Mouse (Mus musculus) myocyte (in vitro differentiated cells): Measurements from ENCODE around the gene Obp2b. TPM values are rescaled to one million over a fixed set of nuclear protein-coding genes. Genes with fewer than 3 reads are reported as not detected.
A peak's percentile ranks its signal among the peaks of the same experiment; 100 is the strongest.

Source experiments
- H3K27me3 ChIP-seq: one replicate; pipeline ENCODE4 v1.6.1; 2011; ENCODE audit not compliant: control insufficient read depth, insufficient read depth, insufficient read length
- H3K36me3 ChIP-seq: one replicate; pipeline ENCODE4 v1.6.1; 2011; ENCODE audit not compliant: control insufficient read depth, insufficient read depth
- H3K4me2 ChIP-seq: one replicate; pipeline ENCODE4 v1.6.1; 2011; ENCODE audit warnings: low read depth, control low read depth
- H3K4me3 ChIP-seq: one replicate; pipeline ENCODE4 v1.5.1; 2011; ENCODE audit warnings: mild to moderate bottlenecking, control low read depth, moderate library complexity
- H3K79me2 ChIP-seq: one replicate; pipeline ENCODE4 v1.6.1; 2011; ENCODE audit not compliant: control insufficient read depth, insufficient read depth
- H3ac ChIP-seq: one replicate; pipeline ENCODE4 v1.6.1; 2011; ENCODE audit not compliant: control insufficient read depth, insufficient read length
- CEBPB ChIP-seq: IDR thresholded peaks from 2 replicates; pipeline ENCODE4 v1.6.1; 2011; ENCODE audit warnings: mild to moderate bottlenecking, moderate library complexity; ENCODE audit not compliant: poor library complexity, insufficient read depth, severe bottlenecking
- E2F4 ChIP-seq: IDR thresholded peaks from one replicate; pipeline ENCODE4 v1.6.1; 2011; ENCODE audit warnings: mild to moderate bottlenecking, control low read depth, moderate library complexity; ENCODE audit not compliant: insufficient read depth
- MAX ChIP-seq: IDR thresholded peaks from one replicate; pipeline ENCODE4 v1.6.1; 2011; ENCODE audit warnings: low read depth, mild to moderate bottlenecking, control low read depth
- MYOD1 ChIP-seq, 3 experiments: IDR thresholded peaks; one replicate each; pipeline ENCODE4 v1.6.1; 2011; ENCODE audit warnings: control low read depth in 2 of 3, low read depth in 2 of 3, mild to moderate bottlenecking in 2 of 3, moderate library complexity in 1 of 3; ENCODE audit not compliant: insufficient read length in 2 of 3, control insufficient read depth in 1 of 3
- MYOG ChIP-seq, 3 experiments: IDR thresholded peaks; one replicate each; pipeline ENCODE4 v1.6.1; 2011; ENCODE audit warnings: control low read depth in 2 of 3, low read depth in 2 of 3, mild to moderate bottlenecking in 2 of 3; ENCODE audit not compliant: insufficient read length in 2 of 3, control insufficient read depth in 1 of 3, insufficient read depth in 1 of 3
- POLR2A ChIP-seq: IDR thresholded peaks from one replicate; pipeline ENCODE4 v1.6.1; 2011; ENCODE audit warnings: low read depth, mild to moderate bottlenecking, control low read depth, moderate library complexity; ENCODE audit not compliant: insufficient read length
- POLR2AphosphoS2 ChIP-seq: IDR thresholded peaks from one replicate; pipeline ENCODE4 v1.6.1; 2011; ENCODE audit warnings: low read depth, control low read depth; ENCODE audit not compliant: insufficient read length
- REST ChIP-seq: IDR thresholded peaks from one replicate; pipeline ENCODE4 v1.6.1; 2011; ENCODE audit warnings: mild to moderate bottlenecking, control low read depth, moderate library complexity; ENCODE audit not compliant: insufficient read depth, insufficient read length
- SRF ChIP-seq: IDR thresholded peaks from one replicate; pipeline ENCODE4 v1.6.1; 2011; ENCODE audit warnings: low read depth; ENCODE audit not compliant: control insufficient read depth, insufficient read length
- TCF12 ChIP-seq: IDR thresholded peaks from one replicate; pipeline ENCODE4 v1.6.1; 2011; ENCODE audit warnings: mild to moderate bottlenecking, control low read depth; ENCODE audit not compliant: poor library complexity, insufficient read depth, severe bottlenecking
- TCF3 ChIP-seq: IDR thresholded peaks from one replicate; pipeline ENCODE4 v1.6.1; 2011; ENCODE audit warnings: low read depth, control low read depth; ENCODE audit not compliant: insufficient read length
- USF1 ChIP-seq: IDR thresholded peaks from one replicate; pipeline ENCODE4 v1.6.1; 2011; ENCODE audit warnings: low read depth, mild to moderate bottlenecking, control low read depth, moderate library complexity
- polyA plus RNA-seq: library from polyadenylated mRNA; unstranded; fragments of >200 nt; fragmentation: generic; extraction: Trizol; gene quantifications from one replicate; pipeline ENCODE4 v1.2.1, GENCODE M21; 2012; ENCODE audit warnings: missing spikeins

Gene Obp2b
- polyA plus RNA-seq, 1 experiment: not detected

- H3K4me2 ChIP-seq: no peak within 1 kb of the TSS
- H3K4me3 ChIP-seq: no peak within 1 kb of the TSS
- H3K27me3 ChIP-seq: peaks cover 7% of the 10 kb centered on the region
- no peaks in the 10 kb centered on the region for H3K36me3 ChIP-seq
- H3K79me2 ChIP-seq: no peaks in the 10 kb centered on the region
- no peak within 1 kb of the TSS for H3ac ChIP-seq
- TF ChIP-seq MAX: no peak
- no peak for TF ChIP-seq MYOG (IDR thresholded peaks at IDR 0.05; ENCODE audit: control insufficient read depth in 1 of 3, insufficient read depth in 1 of 3, insufficient read length in 2 of 3, low read depth in 2 of 3)
- no peak for TF ChIP-seq TCF12
- TF ChIP-seq REST: no peak
- TF ChIP-seq SRF: no peak
- TF ChIP-seq TCF3: no peak
Measured at GRCm38 (mm10) chr2:25776717-25777116, 39.9 kb downstream of the Obp2b start, which contains the start of gene Lcn11. TSS of gene Lcn11 (plus strand) at chr2:25777017.

GRCm38 (mm10) chr2:25779076-25779475, 42.3 kb downstream of the Obp2b start:
- peaks cover 7% of the 10 kb centered on the region for H3K27me3 ChIP-seq
- no peak overlapping the region for H3K4me2 ChIP-seq

GRCm38 (mm10) chr2:25780921-25781320, 44.1 kb downstream of the Obp2b start:
- no peak overlapping the region for H3K4me3 ChIP-seq
- no peak overlapping the region for H3K4me2 ChIP-seq
- no peaks in the 10 kb centered on the region for H3K79me2 ChIP-seq
- H3ac ChIP-seq: no peak overlapping the region
- no peak for TF ChIP-seq POLR2AphosphoS2
- TF ChIP-seq MAX: no peak
- no peak for TF ChIP-seq E2F4
- no peak for TF ChIP-seq USF1
- no peak for TF ChIP-seq MYOG (IDR thresholded peaks at IDR 0.05; ENCODE audit: control insufficient read depth in 1 of 3, insufficient read depth in 1 of 3, insufficient read length in 2 of 3, low read depth in 2 of 3)
- TF ChIP-seq REST: no peak
- no peak for TF ChIP-seq MYOD1 (IDR thresholded peaks at IDR 0.05; ENCODE audit: control insufficient read depth in 1 of 3, insufficient read length in 2 of 3, low read depth in 2 of 3)
- no peak for TF ChIP-seq SRF
- H3K36me3 ChIP-seq: no peaks in the 10 kb centered on the region
- peaks cover 2% of the 10 kb centered on the region for H3K27me3 ChIP-seq

More at GRCm38 (mm10) chr2:25779076-25779475, 42.3 kb downstream of the Obp2b start:
- Histone ChIP-seq H3K36me3 (no peaks in the 10 kb centered on the region), H3K4me3 (no peak overlapping the region), H3K79me2 (no peaks in the 10 kb centered on the region), H3ac (no peak overlapping the region)
- TF ChIP-seq POLR2AphosphoS2 (no peak), USF1 (no peak), SRF (no peak), E2F4 (no peak), MYOD1 (IDR thresholded peaks at IDR 0.05; ENCODE audit: control insufficient read depth in 1 of 3, insufficient read length in 2 of 3, low read depth in 2 of 3) (no peak), REST (no peak), CEBPB (no peak), TCF12 (no peak), TCF3 (no peak), MAX (no peak), POLR2A (no peak)

- H3K36me3 ChIP-seq: no peaks in the 10 kb centered on the region
- no peak within 1 kb of the TSS for H3K4me3 ChIP-seq
- no peak within 1 kb of the TSS for H3K4me2 ChIP-seq
- TF ChIP-seq TCF3 (no peak), MAX (no peak), REST (no peak)
- H3ac ChIP-seq: no peak within 1 kb of the TSS
- no peaks in the 10 kb centered on the region for H3K27me3 ChIP-seq
- H3K79me2 ChIP-seq: no peaks in the 10 kb centered on the region
Measured at GRCm38 (mm10) chr2:25781957-25782356, 45.1 kb downstream of the Obp2b start, which contains the start of gene Gm13539. TSS of gene Gm13539 (plus strand) at chr2:25782257.

GRCm38 (mm10) chr2:25785573-25786322, 48.9 kb downstream of the Obp2b start:
- TF ChIP-seq SRF: no peak
- peak in 1 of 3 experiments; percentile 44 for TF ChIP-seq MYOG (IDR thresholded peaks at IDR 0.05; ENCODE audit: control insufficient read depth in 1 of 3, insufficient read depth in 1 of 3, insufficient read length in 2 of 3, low read depth in 2 of 3)
- TF ChIP-seq CEBPB: peak; percentile 76; the same call in 1 of the 2 replicates
- TF ChIP-seq E2F4: no peak
- TF ChIP-seq REST: no peak
- H3K79me2 ChIP-seq: no peaks in the 10 kb centered on the region
- no peak overlapping the region for H3K4me3 ChIP-seq
- H3K4me2 ChIP-seq: peak overlapping the region; percentile 49
- no peak overlapping the region for H3ac ChIP-seq
- H3K27me3 ChIP-seq: no peaks in the 10 kb centered on the region
- H3K36me3 ChIP-seq: no peaks in the 10 kb centered on the region
